Mouse (Mus musculus): Measurements from ENCODE around the gene Ring1. TPM values are rescaled to one million over a fixed set of nuclear protein-coding genes. Genes with fewer than 3 reads are reported as not detected.
A peak's percentile ranks its signal among the peaks of the same experiment; 100 is the strongest.

Ring1 gene
- polyA plus RNA-seq, 1 experiment from 2014 or later = 20.4 TPM

MicroRNAs encoded within 50 kb of the gene (microRNA counts, 519-probe panel; counts per million panel counts)
- microRNA mmu-miR-219 = 2,369 counts per million, percentile 55 among the panel's probes with 10 or more counts

Small RNA genes lying within 50 kb of the gene (microRNA-seq; reads per million reads assigned to microRNA genes)
- gene Mir219a-1 (not detected), gene Mir219c (not detected)

Other genes with a start within 250 kb of the Ring1 start
- gene Angptl4, start 242.8 kb downstream of the Ring1 start, polyA plus RNA-seq (2015; fragmentation: Nextera tagmentation; extraction: Ambion mirVana) = 15.5 and 16.2 TPM in 2 replicates
- gene Kank3, start 214.2 kb downstream of the Ring1 start, polyA plus RNA-seq (2015; fragmentation: Nextera tagmentation; extraction: Ambion mirVana) = 40.5 and 45.4 TPM in 2 replicates
- gene Rps28, start 200.1 kb downstream of the Ring1 start, polyA plus RNA-seq (2015; fragmentation: Nextera tagmentation; extraction: Ambion mirVana) = 480 and 560 TPM in 2 replicates
- gene Ndufa7, start 200.1 kb downstream of the Ring1 start, polyA plus RNA-seq (2015; fragmentation: Nextera tagmentation; extraction: Ambion mirVana) = 386 and 402 TPM in 2 replicates
- 55.5 and 62.0 TPM in 2 replicates for gene Cd320, start 181.6 kb downstream of the Ring1 start, polyA plus RNA-seq (2015; fragmentation: Nextera tagmentation; extraction: Ambion mirVana)
- not detected in 2 replicates for gene Gm7029, start 150.8 kb downstream of the Ring1 start, polyA plus RNA-seq (2015; fragmentation: Nextera tagmentation; extraction: Ambion mirVana)
- 3.7 and 4.6 TPM in 2 replicates for gene Kifc1, start 134.0 kb downstream of the Ring1 start, polyA plus RNA-seq (2015; fragmentation: Nextera tagmentation; extraction: Ambion mirVana)
- 0.32 and 0.54 TPM in 2 replicates for gene Platr17, start 119.5 kb downstream of the Ring1 start, polyA plus RNA-seq (2015; fragmentation: Nextera tagmentation; extraction: Ambion mirVana)
- 61.5 and 63.1 TPM in 2 replicates for gene Daxx, start 115.3 kb downstream of the Ring1 start, polyA plus RNA-seq (2015; fragmentation: Nextera tagmentation; extraction: Ambion mirVana)
- gene Tapbp, start 108.8 kb downstream of the Ring1 start, polyA plus RNA-seq (2015; fragmentation: Nextera tagmentation; extraction: Ambion mirVana) = 13.7 and 15.4 TPM in 2 replicates
- 17.1 and 17.2 TPM in 2 replicates for gene Zbtb22, start 108.8 kb downstream of the Ring1 start, polyA plus RNA-seq (2015; fragmentation: Nextera tagmentation; extraction: Ambion mirVana)
- 40.8 and 52.3 TPM in 2 replicates for gene Rgl2, start 95.1 kb downstream of the Ring1 start, polyA plus RNA-seq (2015; fragmentation: Nextera tagmentation; extraction: Ambion mirVana)
- gene Pfdn6, start 84.3 kb downstream of the Ring1 start, polyA plus RNA-seq (2015; fragmentation: Nextera tagmentation; extraction: Ambion mirVana) = 182 and 196 TPM in 2 replicates
- gene Wdr46, start 84.0 kb downstream of the Ring1 start, polyA plus RNA-seq (2015; fragmentation: Nextera tagmentation; extraction: Ambion mirVana) = 26.1 and 29.4 TPM in 2 replicates
- gene B3galt4, start 73.2 kb downstream of the Ring1 start, polyA plus RNA-seq (2015; fragmentation: Nextera tagmentation; extraction: Ambion mirVana) = 10.0 and 13.2 TPM in 2 replicates
- 79.5 and 81.0 TPM in 2 replicates for gene Vps52, start 68.9 kb downstream of the Ring1 start, polyA plus RNA-seq (2015; fragmentation: Nextera tagmentation; extraction: Ambion mirVana)
- 811 and 837 TPM in 2 replicates for gene Rps18, start 68.7 kb downstream of the Ring1 start, polyA plus RNA-seq (2015; fragmentation: Nextera tagmentation; extraction: Ambion mirVana)
- 9.4 and 9.9 TPM in 2 replicates for gene H2-K1, start 24.3 kb downstream of the Ring1 start, polyA plus RNA-seq (2015; fragmentation: Nextera tagmentation; extraction: Ambion mirVana)
- gene H2-Ke6, start 3.4 kb upstream of the Ring1 start, polyA plus RNA-seq (2015; fragmentation: Nextera tagmentation; extraction: Ambion mirVana) = 63.9 and 65.4 TPM in 2 replicates
- gene Slc39a7, start 7.0 kb upstream of the Ring1 start, polyA plus RNA-seq (2015; fragmentation: Nextera tagmentation; extraction: Ambion mirVana) = 148 and 157 TPM in 2 replicates
- gene Rxrb, start 7.1 kb upstream of the Ring1 start, polyA plus RNA-seq (2015; fragmentation: Nextera tagmentation; extraction: Ambion mirVana) = 55.6 and 60.2 TPM in 2 replicates
- gene Col11a2, start 14.8 kb upstream of the Ring1 start, polyA plus RNA-seq (2015; fragmentation: Nextera tagmentation; extraction: Ambion mirVana) = 2.3 and 4.0 TPM in 2 replicates
- gene H2-Oa, start 67.7 kb upstream of the Ring1 start, polyA plus RNA-seq (2015; fragmentation: Nextera tagmentation; extraction: Ambion mirVana) = 0.22 and 0.28 TPM in 2 replicates
- gene H2-DMa, start 94.9 kb upstream of the Ring1 start, polyA plus RNA-seq (2015; fragmentation: Nextera tagmentation; extraction: Ambion mirVana) = 12.1 and 15.8 TPM in 2 replicates
- gene Brd2, start 98.0 kb upstream of the Ring1 start, polyA plus RNA-seq (2015; fragmentation: Nextera tagmentation; extraction: Ambion mirVana) = 130 and 132 TPM in 2 replicates
- 0.43 and 0.90 TPM in 2 replicates for gene H2-DMb2, start 118.6 kb upstream of the Ring1 start, polyA plus RNA-seq (2015; fragmentation: Nextera tagmentation; extraction: Ambion mirVana)
- gene H2-DMb1, start 128.4 kb upstream of the Ring1 start, polyA plus RNA-seq (2015; fragmentation: Nextera tagmentation; extraction: Ambion mirVana) = 0.66 and 0.98 TPM in 2 replicates
- 1.9 and 2.6 TPM in 2 replicates for gene Tap1, start 162.9 kb upstream of the Ring1 start, polyA plus RNA-seq (2015; fragmentation: Nextera tagmentation; extraction: Ambion mirVana)
- gene Psmb9, start 163.1 kb upstream of the Ring1 start, polyA plus RNA-seq (2015; fragmentation: Nextera tagmentation; extraction: Ambion mirVana) = 0.43 and 1.5 TPM in 2 replicates
- gene Psmb8, start 173.0 kb upstream of the Ring1 start, polyA plus RNA-seq (2015; fragmentation: Nextera tagmentation; extraction: Ambion mirVana) = 1.5 and 2.5 TPM in 2 replicates
- gene Tap2, start 178.8 kb upstream of the Ring1 start, polyA plus RNA-seq (2015; fragmentation: Nextera tagmentation; extraction: Ambion mirVana) = 1.6 and 2.6 TPM in 2 replicates
- 0.15 and 0.28 TPM in 2 replicates for gene H2-Ob, start 214.2 kb upstream of the Ring1 start, polyA plus RNA-seq (2015; fragmentation: Nextera tagmentation; extraction: Ambion mirVana)
- gene H2-Ab1, start 233.0 kb upstream of the Ring1 start, polyA plus RNA-seq (2015; fragmentation: Nextera tagmentation; extraction: Ambion mirVana) = 0.53 and 0.95 TPM in 2 replicates

Measured in forebrain, embryonic 16.5 days (tissue).